In genomic region chr7:89562140-89562539, GRCm38 (mm10) we compare ENCODE assay signal across 24 mouse cellular contexts. TPM values are rescaled to one million over a fixed set of nuclear protein-coding genes. Genes with fewer than 3 reads are reported as not detected.
"Had no signal": no experiment of that assay in that cellular context is flagged by ENCODE, and none has a peak within 500 bp of the region (broad histone marks: within the 10 kb centered on the region; RNA-seq: fewer than 3 reads in every experiment).

No protein-coding gene starts in this region.

- H3K27ac ChIP-seq: kidney, postnatal 0 days; layer of hippocampus, adult 2 months; limb, embryonic 12.5 days; limb, embryonic 15.5 days; liver, embryonic 14.5 days; macrophage; midbrain, embryonic 12.5 days; midbrain, embryonic 15.5 days; neural tube, embryonic 12.5 days; neural tube, embryonic 15.5 days had no signal

- H3K36me3 ChIP-seq: limb, embryonic 12.5 days; limb, embryonic 15.5 days; midbrain, embryonic 12.5 days; midbrain, embryonic 15.5 days; neural tube, embryonic 12.5 days; neural tube, embryonic 15.5 days had no signal

- H3K9me3 ChIP-seq: limb, embryonic 12.5 days; limb, embryonic 15.5 days; midbrain, embryonic 12.5 days; midbrain, embryonic 15.5 days; neural tube, embryonic 12.5 days; neural tube, embryonic 15.5 days had no signal

- H3K4me2 ChIP-seq: limb, embryonic 12.5 days; limb, embryonic 15.5 days; liver, embryonic 11.5 days; lung, embryonic 14.5 days; midbrain, embryonic 12.5 days; midbrain, embryonic 15.5 days; neural tube, embryonic 12.5 days; neural tube, embryonic 15.5 days had no signal

- H3K4me1 ChIP-seq: limb, embryonic 12.5 days; limb, embryonic 15.5 days; midbrain, embryonic 12.5 days; midbrain, embryonic 15.5 days; neural tube, embryonic 12.5 days; neural tube, embryonic 15.5 days had no signal

- ATAC-seq: liver, postnatal 0 days; lung, postnatal 0 days; midbrain, embryonic 15.5 days had no signal

- DNase-seq: kidney, adult 18-20 months; kidney, postnatal 25 days; layer of hippocampus, adult 9-11 months; left cerebral cortex, postnatal 4 days; liver, postnatal 0 days; lung, embryonic 14.5 days; retina, postnatal 1 day; right cerebral cortex, postnatal 25 days; spleen, adult 18-20 months; thymus, adult 2 months; thymus, postnatal 14 days; thymus, postnatal 4 days had no signal

- H3K27me3 ChIP-seq: limb, embryonic 12.5 days; limb, embryonic 15.5 days; midbrain, embryonic 12.5 days; midbrain, embryonic 15.5 days; neural tube, embryonic 12.5 days; neural tube, embryonic 15.5 days had no signal

- H3K4me3 ChIP-seq: layer of hippocampus, adult 2 months; limb, embryonic 12.5 days; limb, embryonic 15.5 days; midbrain, embryonic 12.5 days; midbrain, embryonic 15.5 days; neural tube, embryonic 12.5 days; neural tube, embryonic 15.5 days had no signal

- H3K9ac ChIP-seq: limb, embryonic 12.5 days; limb, embryonic 15.5 days; liver, embryonic 14.5 days; liver, postnatal 0 days; lung, embryonic 14.5 days; midbrain, embryonic 12.5 days; midbrain, embryonic 15.5 days; neural tube, embryonic 12.5 days; neural tube, embryonic 15.5 days had no signal

RNA-seq across cellular contexts. Expression of gene Prss23, which starts 35.2 kb away (rescaled TPM):
- polyA plus RNA-seq: macrophage had no signal
